Mouse (Mus musculus) CH12.LX (cell line): ENCODE results near the gene Dhx33. TPM values are rescaled to one million over a fixed set of nuclear protein-coding genes. Genes with fewer than 3 reads are reported as not detected.

Experiments
- DNase-seq: peaks from one replicate; pipeline ENCODE4 v3.0.0-alpha.2; 2013; ENCODE audit errors: extremely low read depth
- H3K27ac ChIP-seq: 2 replicates; pipeline ENCODE4 v1.5.1; 2012; ENCODE audit warnings: low read depth, mild to moderate bottlenecking, control low read depth, moderate library complexity; ENCODE audit not compliant: insufficient read depth
- H3K27me3 ChIP-seq: replicated peaks from 2 replicates; pipeline ENCODE3; 2012; ENCODE audit warnings: inconsistent platforms
- H3K36me3 ChIP-seq, 2 experiments: replicated peaks in 1 of 2; 2 replicates each; pipeline versions ENCODE3 to v1.6.1; 2012; ENCODE audit warnings: inconsistent platforms in 1 of 2, low read length in 1 of 2, mild to moderate bottlenecking in 1 of 2, mixed read lengths in 1 of 2, moderate library complexity in 1 of 2; ENCODE audit not compliant: control insufficient read depth in 1 of 2, insufficient read depth in 1 of 2
- H3K4me1 ChIP-seq, 2 experiments: 2 replicates each; pipeline ENCODE4 v1.6.1; 2012; ENCODE audit warnings: inconsistent platforms in 1 of 2, moderate library complexity in 1 of 2; ENCODE audit not compliant: insufficient read depth in 2 of 2, control insufficient read depth in 1 of 2
- H3K4me2 ChIP-seq: 2 replicates; pipeline ENCODE4 v1.6.1; 2012; ENCODE audit warnings: low read depth, mild to moderate bottlenecking, control low read depth; ENCODE audit not compliant: poor library complexity, insufficient read depth, severe bottlenecking
- H3K4me3 ChIP-seq, 3 experiments: fragments of 150-350 bp in 1 of 3; sonication (generic) in 1 of 3; replicated peaks in 1 of 3; 2 replicates each; pipeline versions ENCODE3 to v1.5.1; 2011 to 2012; ENCODE audit warnings: low read depth in 2 of 3, low read length in 2 of 3, mild to moderate bottlenecking in 2 of 3, moderate library complexity in 2 of 3, control low read depth in 1 of 3, improper control_type of control experiment in 1 of 3, inconsistent platforms in 1 of 3, mixed read lengths in 1 of 3; ENCODE audit not compliant: poor library complexity in 1 of 3
- H3K79me2 ChIP-seq: replicated peaks from 2 replicates; pipeline ENCODE4 v1.6.1; 2012; ENCODE audit warnings: mild to moderate bottlenecking, moderate library complexity; ENCODE audit not compliant: control insufficient read depth, poor library complexity, insufficient read depth, severe bottlenecking; ENCODE audit errors: extremely low read depth
- H3K9ac ChIP-seq: 2 replicates; pipeline ENCODE4 v1.6.1; 2012; ENCODE audit warnings: low read depth, mild to moderate bottlenecking, control low read depth, moderate library complexity; ENCODE audit not compliant: insufficient read depth
- H3K9me3 ChIP-seq: replicated peaks from 2 replicates; pipeline ENCODE3; 2012; ENCODE audit warnings: low read length, inconsistent platforms, mixed read lengths
- CTCF ChIP-seq, 2 experiments: IDR thresholded peaks in 1 of 2; conservative IDR thresholded peaks in 1 of 2; 2 replicates each; pipeline ENCODE4 v1.5.1; 2011 to 2012; ENCODE audit warnings: low read depth in 2 of 2, low read length in 2 of 2, improper control_type of control experiment in 1 of 2, inconsistent platforms in 1 of 2, mild to moderate bottlenecking in 1 of 2, moderate library complexity in 1 of 2
- GABPA ChIP-seq: IDR thresholded peaks from 2 replicates; pipeline ENCODE4 v1.6.1; 2012; ENCODE audit warnings: low read depth, low read length, improper control_type of control experiment, inconsistent platforms; ENCODE audit not compliant: insufficient replicate concordance
- JUN ChIP-seq: IDR thresholded peaks from 2 replicates; pipeline ENCODE4 v1.6.1; 2011; ENCODE audit warnings: low read depth, mild to moderate bottlenecking, low read length, improper control_type of control experiment, moderate library complexity; ENCODE audit not compliant: insufficient read depth
- MAFK ChIP-seq: IDR thresholded peaks from 2 replicates; pipeline ENCODE4 v1.6.1; 2011; ENCODE audit warnings: low read length, improper control_type of control experiment; ENCODE audit not compliant: insufficient replicate concordance
- PAX5 ChIP-seq: IDR thresholded peaks from 2 replicates; pipeline ENCODE4 v1.6.1; 2012; ENCODE audit warnings: low read length, inconsistent platforms, mixed read lengths
- POLR2AphosphoS2 ChIP-seq: IDR thresholded peaks from 2 replicates; pipeline ENCODE4 v1.6.1; 2011; ENCODE audit warnings: low read depth, low read length, improper control_type of control experiment
- dilution Hi-C: fragments of 300-500 bp; cut with MboI; formaldehyde crosslinking; loops from 2 replicates; pipeline ENCODE4 v1.14.3; 2020; ENCODE audit warnings: low sequenced_read_pairs; ENCODE audit not compliant: extremely low pct_unique_long_range_greater_than_20kb, extremely low pct_ligation_motif_present
- in situ Hi-C: fragments of 300-500 bp; cut with MboI; formaldehyde crosslinking; loops from 3 replicates; pipeline ENCODE4 v1.14.3; 2019; ENCODE audit warnings: low sequenced_read_pairs, low pct_ligation_motif_present, low pct_unique_long_range_greater_than_20kb, mixed read lengths
- polyA plus RNA-seq: library from polyadenylated mRNA; unstranded; fragments of >175 nt; gene quantifications from 2 replicates; pipeline ENCODE4 v1.2.1, GENCODE M21; 2012; ENCODE audit warnings: low read depth; ENCODE audit not compliant: insufficient read length
- total RNA-seq, 2 experiments: library from RNA; depleted of rRNA; stranded (reverse); fragments of 300-350 nt in 1 of 2; fragments of >200 nt in 1 of 2; gene quantifications; 2 replicates each; pipeline ENCODE4 v1.2.3; 2012 to 2014

The Dhx33 gene
- total and polyA plus RNA-seq, 3 experiments: 34.4 to 55.9 (median 43.0) TPM

DNA sequence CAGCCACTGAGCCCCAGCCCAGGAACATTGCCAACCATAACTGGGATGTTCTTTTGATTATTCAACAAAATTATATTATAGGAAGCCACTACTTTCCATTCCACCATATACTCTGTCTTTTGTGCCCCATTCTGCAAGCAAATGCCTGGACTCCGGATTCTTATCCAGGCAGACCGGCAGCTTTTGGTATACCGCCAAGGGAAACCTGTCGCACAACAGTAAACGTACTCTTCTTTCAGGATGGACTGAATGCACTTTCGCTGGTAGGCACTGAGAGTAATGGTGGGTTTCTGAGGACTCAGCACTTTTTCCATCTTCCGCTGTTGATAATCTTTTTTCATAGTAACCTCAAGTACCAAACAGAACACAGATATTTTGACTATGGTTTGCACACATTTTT is 60.6 kb downstream of the Dhx33 start:
- DNase-seq: no peak
- Histone ChIP-seq H3K36me3 (peaks cover 71 to 95% of the 10 kb centered on the region in 2 experiments), H3K4me3 (no peak overlapping the region), H3K79me2 (0 out of 2 replicates have a peak, but pooled peaks cover 4% of the 10 kb centered on the region), H3K9ac (no peak overlapping the region), H3K4me1 (peaks cover 0 to 6% of the 10 kb centered on the region in 2 experiments; a peak in 1 of 4 replicates), H3K4me2 (no peak overlapping the region), H3K27me3 (no peaks in the 10 kb centered on the region), H3K27ac (no peak overlapping the region), H3K9me3 (no peaks in the 10 kb centered on the region)
- TF ChIP-seq GABPA (no peak), MAFK (peak; percentile 67)
- dilution Hi-C loops: no loop called here
- in situ Hi-C loops: no loop called here

DNA sequence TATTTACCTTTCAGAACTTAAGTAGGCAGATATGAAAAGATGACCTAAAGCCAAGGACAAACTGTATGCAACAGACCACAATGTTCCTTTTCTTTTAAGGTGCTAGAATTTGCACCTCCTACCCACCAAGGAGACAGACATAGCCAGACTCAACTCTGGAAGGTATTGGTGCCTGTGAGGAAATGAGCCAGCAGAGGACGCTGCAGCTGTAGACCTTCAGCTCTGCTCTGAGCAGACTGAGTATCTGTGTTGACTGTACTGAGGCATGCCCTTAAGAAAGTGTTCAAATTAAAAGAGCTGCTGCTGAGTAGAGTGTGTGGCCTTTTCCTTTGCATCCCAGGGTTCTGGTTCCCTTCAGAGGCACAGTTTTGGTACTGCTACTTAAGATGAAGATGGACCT is 61.6 kb downstream of the Dhx33 start:
- Histone ChIP-seq H3K79me2 (0 out of 2 replicates have a peak, but pooled peaks cover 4% of the 10 kb centered on the region), H3K27ac (no peak overlapping the region), H3K4me3 (no peak overlapping the region), H3K4me2 (no peak overlapping the region), H3K36me3 (peaks cover 67 to 94% of the 10 kb centered on the region in 2 experiments), H3K9ac (no peak overlapping the region), H3K27me3 (no peaks in the 10 kb centered on the region), H3K4me1 (peaks cover 0 to 6% of the 10 kb centered on the region in 2 experiments; a peak in 1 of 4 replicates), H3K9me3 (no peaks in the 10 kb centered on the region)
- in situ Hi-C loops: no loop called here
- DNase-seq: no peak
- dilution Hi-C loops: no loop called here
- TF ChIP-seq CTCF (conservative IDR thresholded peaks at IDR 0.05 in 1 of 2, IDR thresholded peaks at IDR 0.05 in 1 of 2; ENCODE audit: low read depth in 2 of 2, low read length in 2 of 2) (peak in 1 of 2 experiments; percentile 8; a peak in 1 of 4 replicates), PAX5 (no peak)
- TF ChIP-seq, all 38 proteins: peak for 1

DNA sequence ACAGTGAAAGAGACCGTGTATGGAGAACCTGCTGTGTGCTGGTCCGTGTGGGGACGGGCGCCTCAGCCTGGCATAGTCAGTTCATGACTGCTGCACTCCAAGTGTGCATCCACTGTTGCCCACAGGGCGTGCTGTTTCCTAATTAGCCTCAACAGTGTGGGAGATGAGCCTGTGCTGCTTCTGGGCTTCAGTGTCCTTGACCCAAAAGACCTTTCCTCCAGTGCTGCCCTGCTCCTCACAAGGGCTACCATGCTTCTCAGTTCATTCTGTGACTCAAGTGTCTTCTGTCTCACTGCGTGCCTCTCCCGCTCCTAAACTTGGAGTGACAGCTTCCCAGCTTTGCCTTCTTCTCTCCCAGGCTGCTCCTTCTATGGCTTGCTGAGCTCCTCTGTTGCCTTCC is 68.9 kb downstream of the Dhx33 start:
- DNase-seq: no peak
- no peaks in the 10 kb centered on the region for H3K9me3 ChIP-seq
- no peaks in the 10 kb centered on the region for H3K79me2 ChIP-seq
- H3K9ac ChIP-seq: no peak overlapping the region
- H3K4me3 ChIP-seq: no peak overlapping the region
- dilution Hi-C loops: no loop called here
- H3K27me3 ChIP-seq: no peaks in the 10 kb centered on the region
- H3K4me1 ChIP-seq: no peaks in the 10 kb centered on the region
- in situ Hi-C loops: no loop called here
- peaks cover 43 to 89% of the 10 kb centered on the region in 2 experiments for H3K36me3 ChIP-seq
- no peak overlapping the region for H3K27ac ChIP-seq
- TF ChIP-seq POLR2AphosphoS2: no peak
- TF ChIP-seq CTCF (conservative IDR thresholded peaks at IDR 0.05 in 1 of 2, IDR thresholded peaks at IDR 0.05 in 1 of 2; ENCODE audit: low read depth in 2 of 2, low read length in 2 of 2): peak in 1 of 2 experiments; percentile 24; a peak in 1 of 4 replicates
- TF ChIP-seq JUN: no peak
- no peak overlapping the region for H3K4me2 ChIP-seq

Other genes starting within 250 kb of the Dhx33 start
- gene Zfp3, start 240.2 kb downstream of the Dhx33 start, total RNA-seq (2012; rRNA removed): 3.1 and 3.5 TPM in 2 replicates
- 1.7 and 1.9 TPM in 2 replicates for gene Zfp3, start 240.2 kb downstream of the Dhx33 start, total RNA-seq (2014; rRNA removed)
- 2.0 and 2.5 TPM in 2 replicates for gene Zfp3, start 240.2 kb downstream of the Dhx33 start, polyA plus RNA-seq
- gene Scimp, start 191.9 kb downstream of the Dhx33 start, total RNA-seq (2012; rRNA removed): 0.17 and 0.30 TPM in 2 replicates
- gene Scimp, start 191.9 kb downstream of the Dhx33 start, total RNA-seq (2014; rRNA removed): 0.21 and 1.2 TPM in 2 replicates
- gene Scimp, start 191.9 kb downstream of the Dhx33 start, polyA plus RNA-seq: 0.53 and 0.79 TPM in 2 replicates
- gene Rabep1, start 159.7 kb downstream of the Dhx33 start, total RNA-seq (2012; rRNA removed): 22.3 and 23.8 TPM in 2 replicates
- 26.1 and 33.4 TPM in 2 replicates for gene Rabep1, start 159.7 kb downstream of the Dhx33 start, total RNA-seq (2014; rRNA removed)
- gene Rabep1, start 159.7 kb downstream of the Dhx33 start, polyA plus RNA-seq: 28.3 and 34.7 TPM in 2 replicates
- 125 and 132 TPM in 2 replicates for gene Nup88, start 34.5 kb downstream of the Dhx33 start, total RNA-seq (2012; rRNA removed)
- gene Nup88, start 34.5 kb downstream of the Dhx33 start, total RNA-seq (2014; rRNA removed): 208 and 220 TPM in 2 replicates
- 171 and 193 TPM in 2 replicates for gene Nup88, start 34.5 kb downstream of the Dhx33 start, polyA plus RNA-seq
- 72.7 and 80.6 TPM in 2 replicates for gene Rpain, start 34.2 kb downstream of the Dhx33 start, total RNA-seq (2012; rRNA removed)
- 64.6 and 69.8 TPM in 2 replicates for gene Rpain, start 34.2 kb downstream of the Dhx33 start, total RNA-seq (2014; rRNA removed)
- 50.0 and 54.1 TPM in 2 replicates for gene Rpain, start 34.2 kb downstream of the Dhx33 start, polyA plus RNA-seq
- gene C1qbp, start 21.4 kb downstream of the Dhx33 start, total RNA-seq (2012; rRNA removed): 150 and 190 TPM in 2 replicates
- gene C1qbp, start 21.4 kb downstream of the Dhx33 start, total RNA-seq (2014; rRNA removed): 298 and 320 TPM in 2 replicates
- gene C1qbp, start 21.4 kb downstream of the Dhx33 start, polyA plus RNA-seq: 903 and 917 TPM in 2 replicates
- 23.4 and 32.7 TPM in 2 replicates for gene Mis12, start 15.2 kb upstream of the Dhx33 start, total RNA-seq (2012; rRNA removed)
- 36.3 and 38.1 TPM in 2 replicates for gene Mis12, start 15.2 kb upstream of the Dhx33 start, total RNA-seq (2014; rRNA removed)
- 35.6 and 37.9 TPM in 2 replicates for gene Mis12, start 15.2 kb upstream of the Dhx33 start, polyA plus RNA-seq
- 32.7 and 44.2 TPM in 2 replicates for gene Derl2, start 15.4 kb upstream of the Dhx33 start, total RNA-seq (2012; rRNA removed)
- gene Derl2, start 15.4 kb upstream of the Dhx33 start, total RNA-seq (2014; rRNA removed): 132 TPM in 2 replicates
- gene Derl2, start 15.4 kb upstream of the Dhx33 start, polyA plus RNA-seq: 85.9 and 95.0 TPM in 2 replicates
- gene 6330403K07Rik, start 29.1 kb upstream of the Dhx33 start, total RNA-seq (2012; rRNA removed): not detected in 2 replicates
- not detected in 2 replicates for gene 6330403K07Rik, start 29.1 kb upstream of the Dhx33 start, total RNA-seq (2014; rRNA removed)
- 0.20 TPM in 1 of 2 replicates, not detected in the other for gene 6330403K07Rik, start 29.1 kb upstream of the Dhx33 start, polyA plus RNA-seq
- 0.29 and 0.34 TPM in 2 replicates for gene Nlrp1a, start 140.3 kb upstream of the Dhx33 start, total RNA-seq (2012; rRNA removed)
- gene Nlrp1a, start 140.3 kb upstream of the Dhx33 start, total RNA-seq (2014; rRNA removed): 1.5 and 1.8 TPM in 2 replicates
- gene Nlrp1a, start 140.3 kb upstream of the Dhx33 start, polyA plus RNA-seq: 2.6 and 3.2 TPM in 2 replicates
- 0.38 and 0.67 TPM in 2 replicates for gene Nlrp1b, start 226.3 kb upstream of the Dhx33 start, total RNA-seq (2012; rRNA removed)
- gene Nlrp1b, start 226.3 kb upstream of the Dhx33 start, total RNA-seq (2014; rRNA removed): 0.42 and 0.80 TPM in 2 replicates
- 1.1 and 1.4 TPM in 2 replicates for gene Nlrp1b, start 226.3 kb upstream of the Dhx33 start, polyA plus RNA-seq